Mouse (Mus musculus) v-Abl transformed pro-B cells (cell line): ENCODE data around the gene H2-Q1.
"Not testable (repeated sequence)": the region's sequence is repeated elsewhere in the genome, so short reads cannot be mapped to it uniquely, and the experiment has no call there.

ENCODE experiments used
- in situ Hi-C, 2 experiments: fragments of 400-800 bp; cut with MboI; formaldehyde crosslinking; loops; one replicate each; pipeline ENCODE4 v1.15.1; 2025; ENCODE audit not compliant: unreplicated experiment in 2 of 2

H2-Q1 gene

DNA sequence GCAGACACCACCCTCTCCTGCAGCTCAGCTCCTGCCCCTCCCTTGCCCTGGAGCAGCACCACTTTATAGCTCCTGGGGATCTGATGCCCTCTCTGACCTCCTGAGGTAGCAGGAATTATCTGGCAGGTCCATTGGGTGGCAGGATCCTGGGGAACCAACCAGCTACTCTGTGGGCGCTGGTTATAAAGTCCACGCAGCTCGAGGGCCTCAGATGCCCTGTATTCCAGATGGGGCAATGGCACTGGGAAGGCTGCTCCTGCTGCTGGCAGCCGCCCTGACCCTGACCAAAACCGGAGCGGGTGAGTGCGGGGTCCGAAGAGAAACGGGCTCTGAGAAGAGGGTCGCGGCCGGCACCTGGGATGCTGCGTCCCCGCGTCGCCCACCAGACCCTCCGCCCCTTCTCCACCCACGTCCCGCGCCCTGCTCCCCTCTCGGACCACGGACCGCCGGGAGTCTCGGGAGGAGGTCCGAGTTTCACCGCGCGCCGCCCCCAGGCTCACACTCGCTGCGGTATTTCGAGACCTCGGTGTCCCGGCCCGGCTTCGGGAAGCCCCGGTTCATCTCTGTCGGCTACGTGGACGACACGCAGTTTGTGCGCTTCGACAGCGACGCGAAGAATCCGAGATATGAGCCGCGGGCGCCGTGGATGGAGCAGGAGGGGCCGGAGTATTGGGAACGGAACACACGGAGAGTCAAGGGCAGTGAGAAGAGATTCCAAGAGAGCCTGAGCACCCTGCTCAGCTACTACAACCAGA, at the start of gene H2-Q1:
TSS of gene H2-Q1 (plus strand) at position 79 of the 755 bp plus-strand sequence.
- in situ Hi-C loops, result no loop called here

DNA sequence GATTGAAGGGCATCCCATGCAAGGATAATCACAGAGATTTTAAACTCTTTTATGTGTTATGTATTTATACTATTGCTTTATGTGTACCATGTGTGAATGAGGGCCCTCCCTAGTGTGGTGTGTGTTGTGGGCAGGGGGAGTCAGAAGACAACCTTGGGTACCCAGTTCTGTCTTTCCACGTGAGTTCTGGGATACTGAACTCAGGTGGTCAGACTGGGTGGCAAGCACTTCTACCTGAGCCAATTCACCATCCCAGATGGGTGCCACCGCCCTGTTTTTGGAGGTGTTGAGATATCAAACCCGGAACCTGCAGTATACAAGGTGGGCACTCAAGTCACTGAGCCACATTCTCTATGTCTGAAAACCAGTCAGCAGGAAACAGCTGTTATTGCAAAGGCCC, 48.0 kb upstream of the H2-Q1 start:
- in situ Hi-C loops, result loop anchor here (5.0 kb wide), 1 partner anchor 1300 kb away; no protein-coding TSS in a partner anchor

DNA sequence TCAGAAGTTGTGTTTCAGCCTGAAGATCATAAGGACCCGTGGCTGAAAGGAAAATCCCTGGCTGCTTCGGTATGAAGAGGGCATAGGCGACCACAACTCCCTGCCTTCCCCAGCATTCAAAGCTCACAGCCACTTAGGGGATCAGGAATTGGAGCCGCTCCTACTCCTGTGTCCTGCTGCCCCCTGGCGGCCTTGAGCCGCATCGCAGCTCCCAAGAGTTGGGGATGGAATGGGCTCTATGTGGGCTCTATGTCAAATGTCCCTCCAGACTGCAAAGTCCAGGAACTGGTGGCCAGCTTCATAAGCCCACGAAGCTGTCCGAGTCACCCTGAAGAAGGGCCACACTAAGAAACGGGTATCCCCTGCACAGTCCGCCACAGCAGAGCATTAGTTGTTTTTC, 45.4 kb upstream of the H2-Q1 start:
- in situ Hi-C loops, result loop anchor here (5.0 kb wide), 1 partner anchor 1302 kb away; no protein-coding TSS in a partner anchor

DNA sequence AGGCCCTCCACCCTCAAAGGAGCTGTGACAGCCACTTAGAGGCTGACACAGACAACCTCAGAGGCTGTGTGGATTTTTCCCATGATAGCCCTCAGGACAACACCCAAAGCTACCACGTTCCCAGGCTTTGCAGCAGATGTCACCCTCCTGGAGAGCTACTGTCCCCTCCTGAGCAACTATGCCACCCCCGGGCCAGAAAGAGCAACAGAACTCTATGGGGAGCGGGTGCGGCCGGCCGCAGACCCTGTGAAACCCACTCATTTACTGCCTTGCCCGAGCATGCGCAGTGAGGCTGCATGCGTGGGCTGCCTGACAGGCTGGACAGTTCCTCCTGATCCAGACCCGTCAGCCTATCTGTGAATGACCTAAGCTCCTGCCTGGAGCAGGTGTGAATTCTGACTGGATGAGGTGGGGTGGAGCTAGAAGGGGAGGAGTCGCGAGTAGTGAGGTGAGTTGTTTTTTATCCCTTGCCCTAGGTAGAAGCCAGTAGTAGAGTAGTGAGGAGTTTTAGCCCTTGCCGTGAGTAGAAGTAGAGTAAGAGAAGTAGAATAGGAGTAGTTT, 43.8 kb upstream of the H2-Q1 start:
- in situ Hi-C loops, result no loop called here

DNA sequence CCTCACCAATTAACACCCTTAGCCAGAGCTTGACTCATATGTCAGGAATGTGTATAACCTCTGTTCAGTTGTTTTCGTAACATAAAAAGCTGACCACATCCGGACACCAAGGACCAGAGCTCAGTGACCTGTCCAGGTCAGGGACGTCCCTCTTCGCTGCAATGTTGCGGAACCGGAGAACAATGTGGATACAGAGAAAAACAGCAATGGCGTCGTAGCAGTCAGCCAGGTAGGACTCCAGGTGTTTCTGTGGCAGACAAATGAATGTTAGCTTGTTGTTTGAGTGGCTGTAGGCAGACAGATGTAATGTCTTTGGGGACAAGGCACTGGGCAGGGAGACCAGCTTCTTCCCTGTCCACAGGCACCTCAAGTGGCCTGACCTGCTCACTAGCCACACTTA, 42.2 kb upstream of the H2-Q1 start:
- in situ Hi-C loops, result no loop called here

DNA sequence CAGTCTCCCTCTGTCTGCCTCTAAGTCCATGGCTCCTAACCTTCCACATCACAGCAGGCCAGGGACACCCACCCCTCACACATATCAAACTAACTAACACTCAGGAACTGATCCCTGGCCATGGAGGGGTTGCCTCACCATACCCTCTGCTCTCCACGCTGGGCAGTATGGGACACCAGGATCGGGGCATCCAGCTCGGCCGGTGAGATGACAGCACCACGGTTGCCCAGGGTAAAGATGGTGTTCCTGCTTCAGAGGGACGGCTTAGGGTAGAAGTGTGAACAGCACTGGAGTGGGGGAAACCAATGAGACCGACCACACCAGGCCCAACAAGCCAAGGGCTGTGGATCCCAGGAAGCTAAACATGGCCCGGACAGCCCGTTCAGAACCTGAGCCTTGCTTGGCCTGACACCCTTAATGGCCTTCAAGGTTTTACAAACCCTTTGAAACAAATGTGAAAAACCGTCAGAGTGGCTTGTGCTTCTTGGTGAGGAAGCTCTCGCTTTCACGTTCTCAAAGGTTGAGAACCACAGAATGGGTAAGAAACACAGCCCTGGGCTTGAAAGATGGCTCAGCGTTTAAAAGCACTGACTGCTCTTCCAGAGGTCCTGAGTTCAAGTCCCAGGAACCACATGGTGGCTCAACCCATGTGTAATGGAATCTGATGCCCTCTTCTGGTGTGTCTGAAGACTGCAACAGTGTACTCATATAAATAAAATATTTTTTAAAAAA, 41.1 kb upstream of the H2-Q1 start:
- in situ Hi-C loops, result no loop called here

DNA sequence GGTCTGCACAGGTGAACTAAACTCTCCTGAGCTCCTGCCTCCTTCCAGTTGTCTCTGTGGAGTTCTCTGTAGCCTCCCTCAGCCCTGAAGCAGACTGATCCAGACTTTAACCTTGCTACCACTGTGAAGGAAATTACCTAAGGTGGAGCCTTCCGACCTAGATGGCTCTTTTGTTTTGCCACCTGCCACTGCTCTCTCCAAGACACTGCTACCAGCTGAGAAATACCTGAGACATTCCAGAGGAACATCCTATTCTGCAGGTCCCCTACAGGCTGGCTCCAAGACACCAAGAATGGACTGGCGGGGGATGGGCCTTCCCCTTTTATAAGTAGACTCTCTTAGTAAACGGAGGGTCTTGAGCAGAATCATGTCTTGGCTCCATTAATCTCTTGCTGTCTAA, 39.9 kb upstream of the H2-Q1 start:
- in situ Hi-C loops, result no loop called here

DNA sequence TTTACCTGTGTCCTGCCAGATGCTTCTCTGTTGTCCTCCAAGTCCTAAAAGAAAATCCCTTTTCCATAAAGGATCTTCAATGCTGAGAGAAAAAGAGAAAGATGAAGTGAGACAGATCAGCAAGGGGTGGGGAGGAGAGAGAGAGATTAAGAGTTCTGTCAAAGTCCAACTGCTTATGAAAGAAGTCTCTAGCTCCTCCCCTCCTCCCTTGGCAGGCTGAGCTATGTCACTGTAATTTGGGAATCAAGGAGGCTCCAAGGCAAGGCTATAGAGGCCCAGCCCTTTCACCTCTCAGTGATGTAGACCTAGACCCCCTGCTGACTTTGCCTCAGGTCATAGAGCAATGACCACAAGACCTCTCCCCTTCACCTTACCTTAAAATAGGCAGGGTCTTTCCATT, 34.8 kb upstream of the H2-Q1 start:
- in situ Hi-C loops, result no loop called here

DNA sequence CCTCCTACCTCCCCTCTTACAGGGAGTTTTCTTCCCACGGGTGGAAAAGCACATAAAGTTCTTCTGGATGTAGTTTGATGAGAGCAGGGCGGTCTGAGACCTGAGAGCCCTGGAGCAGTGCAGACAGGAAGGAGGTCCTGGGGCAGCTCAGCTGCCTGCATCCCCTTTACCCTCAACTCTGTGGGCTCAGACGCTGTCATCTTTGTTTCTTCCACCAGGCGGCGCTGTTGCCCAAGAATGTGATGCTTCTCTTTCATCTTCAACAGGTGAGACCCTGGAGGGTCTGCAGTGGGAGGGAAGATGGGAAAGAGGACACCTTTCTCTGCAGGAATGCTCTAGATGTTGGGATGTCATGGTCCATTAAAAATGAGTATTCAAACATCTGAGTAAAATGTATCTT, 24.4 kb upstream of the H2-Q1 start:
- in situ Hi-C loops, result loop anchor here in 1 of 2 experiments (10.0 kb wide), 1 partner anchor 239 kb away; the partner anchor contains the start of gene Psors1c2

DNA sequence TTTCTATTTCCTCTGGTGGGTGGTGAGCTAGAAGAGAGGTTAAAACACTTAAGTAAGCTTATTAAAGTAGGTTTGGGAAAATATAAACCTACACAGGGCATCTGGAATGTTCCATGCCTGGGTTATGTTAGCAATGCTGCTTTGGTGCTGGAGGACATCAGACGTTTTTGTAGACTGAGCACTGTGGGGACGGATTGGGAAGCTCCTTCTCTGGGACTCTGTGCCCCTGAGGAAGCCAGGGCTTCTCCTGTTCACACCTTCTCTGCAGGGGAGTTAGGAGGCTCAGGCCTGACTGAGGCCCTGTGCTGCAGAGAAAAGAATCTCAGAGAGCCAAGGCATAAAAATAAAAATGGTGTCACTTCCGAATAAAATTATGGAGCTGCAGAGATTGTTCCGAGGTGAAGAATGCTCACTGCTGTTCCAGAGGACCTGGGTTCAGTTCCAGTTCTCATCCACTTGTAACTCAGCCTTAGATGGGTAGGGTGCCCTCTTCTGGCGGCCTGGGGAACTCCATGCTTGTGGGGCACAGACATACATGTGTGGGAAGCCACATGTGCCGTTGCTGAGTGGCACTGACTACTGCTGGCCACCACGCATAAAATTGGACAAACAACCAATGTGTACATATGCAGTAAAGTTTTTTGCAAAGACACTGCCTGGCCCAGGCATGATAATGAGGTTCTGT, 19.8 kb upstream of the H2-Q1 start:
- in situ Hi-C loops, result loop anchor here (5.0 to 10.0 kb wide), 3 partner anchors 43 to 1336 kb away; no protein-coding TSS in a partner anchor

DNA sequence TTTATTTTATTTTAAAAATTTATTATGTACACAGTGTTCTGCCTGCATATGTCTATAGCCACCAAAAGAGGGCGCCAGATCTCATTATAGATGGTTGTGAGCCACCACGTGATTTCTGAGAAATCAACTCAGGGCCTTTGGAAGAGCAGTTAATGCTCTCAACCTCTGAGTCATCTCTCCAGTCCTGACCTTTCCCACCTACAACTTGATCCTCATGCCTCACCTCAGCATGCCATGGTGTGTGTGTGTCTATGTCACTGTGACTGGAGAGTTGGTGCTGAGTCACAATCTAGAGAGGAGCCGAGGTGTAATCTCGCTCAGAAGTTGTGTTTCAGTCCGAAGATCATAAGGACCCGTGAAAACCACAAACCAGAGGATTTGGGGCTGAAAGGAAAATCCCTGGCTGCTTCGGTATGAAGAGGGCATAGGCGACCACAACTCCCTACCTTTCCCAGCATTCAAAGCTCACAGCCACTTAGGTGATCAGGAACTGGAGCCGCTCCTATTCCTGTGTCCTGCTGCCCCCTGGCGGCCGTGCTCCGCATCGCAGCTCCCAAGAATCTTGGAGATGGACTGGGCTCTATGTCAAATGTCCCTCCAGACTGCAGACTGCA, 18.5 kb upstream of the H2-Q1 start:
- in situ Hi-C loops, result loop anchor here (5.0 to 10.0 kb wide), 3 partner anchors 44 to 1337 kb away; no protein-coding TSS in a partner anchor

DNA sequence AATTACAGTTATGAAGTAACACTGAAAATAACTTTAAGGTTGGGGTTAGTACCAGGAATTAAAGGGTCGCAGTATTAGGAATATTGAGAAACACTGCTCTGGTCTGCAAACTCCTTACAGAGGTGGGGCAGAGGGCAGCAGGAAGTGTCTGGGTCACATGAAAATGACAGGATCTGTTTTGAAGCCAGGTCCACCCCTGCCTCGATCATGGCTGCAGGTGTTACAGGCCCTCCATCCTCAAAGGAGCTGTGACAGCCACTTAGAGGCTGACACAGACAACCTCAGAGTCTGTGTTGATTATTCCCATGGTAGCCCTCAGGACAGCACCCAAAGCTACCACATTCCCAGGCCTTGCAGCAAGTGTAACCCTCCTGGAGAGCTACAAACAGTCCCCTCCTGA, 16.9 kb upstream of the H2-Q1 start:
- in situ Hi-C loops, result loop anchor here (5.0 to 10.0 kb wide), 3 partner anchors 46 to 1338 kb away; no protein-coding TSS in a partner anchor

DNA sequence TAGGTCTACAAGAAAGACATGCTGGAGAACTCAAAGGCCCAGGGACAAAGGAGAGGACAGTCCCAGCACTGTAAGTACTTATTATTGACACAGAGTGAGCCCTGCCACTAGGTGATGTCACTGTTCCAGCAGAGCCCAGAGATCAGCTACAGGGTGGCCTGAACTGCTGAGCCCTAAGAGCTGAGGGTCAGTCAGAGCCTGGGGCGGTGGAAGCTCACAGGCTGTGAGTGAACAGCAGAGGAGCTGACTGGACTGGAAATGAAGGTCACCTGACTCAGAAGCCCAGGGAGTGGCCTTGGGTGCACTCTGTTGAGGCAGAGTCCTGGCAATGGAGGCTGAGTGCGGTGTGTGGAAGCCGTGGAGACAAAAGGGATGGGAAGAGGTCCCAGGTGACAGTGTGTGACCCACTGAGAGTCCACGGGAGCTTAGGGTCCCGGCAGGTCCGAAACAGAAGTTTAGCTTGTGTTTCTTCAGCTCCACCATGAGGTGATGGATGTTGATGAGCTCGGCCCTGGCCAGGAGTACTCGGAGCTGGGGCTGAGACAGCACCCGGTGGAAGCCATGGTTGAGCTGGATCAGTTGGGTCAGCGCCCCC, 16.4 kb upstream of the H2-Q1 start:
- in situ Hi-C loops, result loop anchor here (5.0 to 10.0 kb wide), 3 partner anchors 47 to 1339 kb away; no protein-coding TSS in a partner anchor

DNA sequence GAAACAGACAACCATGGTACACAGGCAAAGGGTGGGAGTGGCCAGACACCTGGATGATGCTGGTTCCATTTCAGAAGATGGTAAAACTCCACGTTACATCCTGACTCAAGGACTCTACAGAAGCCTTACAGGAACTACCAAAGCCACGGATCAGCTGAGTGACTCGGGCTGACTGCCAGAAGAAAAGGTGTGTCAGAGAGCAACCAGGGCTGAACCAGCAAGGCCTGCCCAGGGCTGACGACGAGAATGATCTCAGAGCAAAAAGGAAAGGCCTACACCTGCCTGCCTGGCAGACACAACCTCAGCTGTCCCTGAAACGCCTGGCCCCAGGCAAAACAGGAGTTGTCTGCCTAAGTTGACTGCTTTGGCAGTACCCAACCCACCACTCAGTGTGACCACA, 15.7 kb upstream of the H2-Q1 start:
- in situ Hi-C loops, result loop anchor here (5.0 to 10.0 kb wide), 3 partner anchors 47 to 1340 kb away; no protein-coding TSS in a partner anchor

DNA sequence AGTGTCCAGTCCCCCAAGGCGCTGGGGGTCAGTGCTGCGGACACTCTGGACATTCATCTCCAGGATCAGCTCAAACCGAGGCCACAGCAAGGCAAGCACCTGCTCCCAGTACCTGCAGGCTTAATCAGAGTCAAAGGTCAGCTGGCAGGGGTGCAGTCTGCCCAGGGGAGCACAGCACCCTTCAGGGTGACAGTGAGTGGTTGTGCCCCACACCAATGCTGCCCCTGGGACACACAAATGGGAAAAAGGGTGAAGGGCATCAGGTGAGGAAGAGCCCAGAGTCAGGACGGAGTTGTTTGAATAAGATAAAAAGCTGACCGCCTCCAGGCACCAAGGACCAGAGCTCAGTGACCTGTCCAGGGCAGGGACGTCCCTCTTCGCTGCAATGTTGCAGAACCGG, 15.3 kb upstream of the H2-Q1 start:
- in situ Hi-C loops, result loop anchor here (5.0 to 10.0 kb wide), 3 partner anchors 48 to 1340 kb away; no protein-coding TSS in a partner anchor

DNA sequence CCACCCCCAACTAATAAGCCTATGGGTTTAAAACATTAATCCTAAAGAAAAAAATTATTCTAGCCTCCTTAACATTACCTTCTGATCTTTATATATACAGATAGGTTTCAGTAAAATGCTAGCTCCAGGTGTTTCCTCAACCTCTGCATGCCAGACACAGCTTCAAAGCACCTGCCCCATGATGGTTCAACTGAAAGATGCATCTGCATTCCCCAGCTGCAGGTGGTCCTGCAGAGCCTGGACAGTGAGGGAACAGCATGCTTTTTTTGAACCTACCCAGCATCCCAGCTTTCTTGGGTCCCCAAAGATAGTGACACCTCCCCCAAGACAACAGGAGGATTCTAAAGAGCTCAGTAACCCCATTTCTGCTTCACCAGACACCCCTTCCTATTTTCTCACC, 1.5 kb upstream of the H2-Q1 start:
- in situ Hi-C loops, result loop anchor here in 1 of 2 experiments (5.0 kb wide), 1 partner anchor 59 kb away; the partner anchor contains the start of gene H2-Q4

DNA sequence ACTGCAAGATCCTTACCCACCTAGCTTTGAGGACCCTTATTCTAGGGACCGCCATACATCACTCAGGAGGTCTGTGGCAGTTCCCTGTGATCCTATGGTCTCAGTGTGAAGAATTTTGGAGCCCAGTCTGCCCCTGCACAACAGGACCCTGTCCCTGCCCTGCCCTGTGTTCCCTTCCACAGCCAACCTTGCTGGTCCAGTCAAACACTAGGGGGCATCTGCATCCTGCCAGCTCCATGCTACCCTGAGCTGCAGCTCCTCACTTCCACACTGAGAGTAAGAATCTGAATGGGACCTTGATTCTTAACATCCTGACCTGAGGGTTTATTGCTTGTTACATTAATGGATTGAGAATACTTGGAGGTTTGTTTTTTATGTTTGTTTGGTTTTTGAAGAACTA, 4.9 kb downstream of the H2-Q1 start:
- in situ Hi-C loops, result not testable (repeated sequence)

DNA sequence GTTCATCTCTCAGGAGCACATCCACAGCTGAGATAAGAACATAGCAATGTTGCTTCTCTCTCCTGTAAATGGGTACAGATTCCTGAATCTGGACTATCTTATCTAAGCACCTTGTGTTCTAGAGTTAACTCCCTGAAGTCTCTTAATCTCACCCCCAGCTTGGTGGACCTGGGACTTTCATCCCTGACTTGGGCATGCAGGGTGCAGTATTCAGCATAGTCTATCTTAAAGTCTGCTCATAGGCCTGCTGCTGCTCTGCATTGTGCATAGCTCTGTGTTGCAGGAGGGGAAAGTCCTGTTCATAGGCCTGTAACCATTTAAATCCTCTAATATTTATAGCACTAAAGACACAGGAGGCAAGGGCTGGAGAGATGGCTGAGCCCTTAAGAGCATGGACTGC, 5.8 kb downstream of the H2-Q1 start:
- in situ Hi-C loops, result not testable (repeated sequence)

DNA sequence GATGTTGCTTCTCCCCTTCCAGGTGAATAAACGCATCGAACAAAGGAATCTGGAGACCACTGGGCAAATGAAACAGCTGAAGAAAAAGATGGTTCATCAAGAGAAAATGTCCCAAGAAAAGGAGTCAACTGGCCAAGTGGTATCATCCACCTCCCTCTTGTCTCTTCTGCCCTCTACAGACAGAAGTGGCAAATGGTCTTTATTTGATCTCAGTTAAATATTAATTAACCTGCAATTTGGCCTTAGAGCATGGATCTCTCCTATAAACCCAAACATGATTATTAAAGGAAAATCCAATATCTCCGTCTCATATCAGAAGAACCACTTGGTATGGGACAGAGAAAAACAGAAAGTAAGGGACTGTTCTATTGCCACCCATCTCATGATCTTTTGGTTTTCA, 9.5 kb downstream of the H2-Q1 start:
- in situ Hi-C loops, result loop anchor here in 1 of 2 experiments (10.0 kb wide), 1 partner anchor 755 kb away; no protein-coding TSS in a partner anchor
